Mouse (Mus musculus) forebrain, embryonic 12.5 days (tissue): ENCODE data around the gene Oaf. TPM values are rescaled to one million over a fixed set of nuclear protein-coding genes. Genes with fewer than 3 reads are reported as not detected.

Experiments used
- ATAC-seq: fragments of 200-750 bp; cut with Nextera tagmentation; 2 replicates; pipeline ENCODE4 v1.8.0; 2017; ENCODE audit warnings: moderate TSS enrichment; ENCODE audit not compliant: low FRiP score
- H3K27ac ChIP-seq: fragments of 300-500 bp; sonication (generic); 2 replicates; pipeline ENCODE4 v1.5.1; 2016; ENCODE audit warnings: mild to moderate bottlenecking
- H3K27me3 ChIP-seq: fragments of 300-500 bp; sonication (generic); 2 replicates; pipeline ENCODE4 v1.6.1; 2016; ENCODE audit warnings: mild to moderate bottlenecking
- H3K36me3 ChIP-seq: fragments of 300-500 bp; sonication (generic); replicated peaks from 2 replicates; pipeline ENCODE4 v1.6.1; 2016; ENCODE audit warnings: mild to moderate bottlenecking
- H3K4me1 ChIP-seq: fragments of 300-500 bp; sonication (generic); 2 replicates; pipeline ENCODE4 v1.6.1; 2016
- H3K4me2 ChIP-seq: fragments of 300-500 bp; sonication (generic); 2 replicates; pipeline ENCODE4 v1.6.1; 2016; ENCODE audit warnings: mild to moderate bottlenecking, moderate library complexity
- H3K4me3 ChIP-seq: fragments of 300-500 bp; sonication (generic); replicated peaks from 2 replicates; pipeline ENCODE4 v1.5.1; 2016; ENCODE audit warnings: mild to moderate bottlenecking
- H3K9ac ChIP-seq: fragments of 300-500 bp; sonication (generic); 2 replicates; pipeline ENCODE4 v1.6.1; 2016; ENCODE audit warnings: mild to moderate bottlenecking
- H3K9me3 ChIP-seq: fragments of 300-500 bp; sonication (generic); 2 replicates; pipeline ENCODE4 v1.6.1; 2016
- WGBS: fragments of 180-500 bp; shearing (Covaris S2); methylation state at CpG from one replicate; pipeline ENCODE4 v1.1.7; 2016; 5-methylcytosine and 5-hydroxymethylcytosine counted together
- polyA plus RNA-seq: library from polyadenylated mRNA; unstranded; fragments of >200 nt; fragmentation: Nextera tagmentation; extraction: Ambion mirVana; gene quantifications from 2 replicates; pipeline ENCODE4 v1.2.1, GENCODE M21; 2016

Oaf gene
- 21.9 and 25.6 TPM in 2 replicates for polyA plus RNA-seq

DNA sequence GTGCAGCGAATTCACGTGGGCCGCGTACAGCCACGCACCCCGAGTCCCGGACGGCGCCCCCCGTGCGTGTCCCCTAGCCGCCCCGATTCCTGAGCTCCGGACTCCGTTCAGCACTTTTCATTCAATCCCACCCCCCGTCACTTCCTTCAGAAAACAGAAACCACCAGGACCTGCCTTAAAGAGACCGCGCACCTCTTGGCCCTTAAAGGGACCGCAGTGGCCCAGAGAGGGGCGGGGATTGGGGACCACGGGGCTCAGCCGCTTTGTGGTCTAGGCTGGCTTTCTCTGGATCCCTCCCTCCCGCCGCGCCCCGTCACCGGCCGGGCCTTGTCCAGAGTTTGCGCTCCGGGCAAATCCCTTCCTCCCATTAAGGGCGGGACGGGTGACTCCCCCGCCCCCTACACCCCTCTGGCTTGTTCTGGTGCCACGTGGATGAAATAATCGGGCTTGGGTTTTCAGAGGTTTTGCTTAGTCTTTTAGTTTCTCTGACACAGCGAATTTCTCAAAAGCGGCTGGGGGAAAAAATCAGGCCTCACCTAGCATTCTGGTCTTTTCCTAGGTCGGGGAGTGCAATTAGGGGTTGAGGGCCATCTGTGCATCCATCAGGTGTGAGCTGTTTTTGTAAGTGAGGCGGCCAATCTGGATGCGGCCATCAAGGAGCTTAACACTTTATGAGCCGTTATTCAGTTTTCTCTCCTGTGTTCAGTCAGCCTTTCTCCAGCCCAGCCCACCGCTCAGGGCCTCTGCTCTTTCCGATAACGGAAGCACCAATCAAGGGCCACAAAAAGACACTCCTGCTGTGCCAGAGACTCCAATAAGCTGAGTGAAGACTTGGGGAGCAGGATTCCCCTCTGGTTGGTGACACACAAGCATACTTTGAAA, at the start of gene Oaf:
Gene Oaf, minus strand, starts transcription at position 200 of the 882 bp plus-strand sequence.
- H3K9me3 ChIP-seq = no peaks in the 10 kb centered on the region
- under 1% methylated on average over 42 of the region's 44 CpGs for WGBS
- H3K27me3 ChIP-seq = peaks cover 26% of the 10 kb centered on the region
- peak within 1 kb of the TSS; percentile 71 for H3K9ac ChIP-seq
- peak within 1 kb of the TSS; percentile 79 for H3K4me2 ChIP-seq
- H3K4me1 ChIP-seq = peaks cover 18% of the 10 kb centered on the region
- peak within 1 kb of the TSS; percentile 68 for H3K27ac ChIP-seq
- H3K36me3 ChIP-seq = no peaks in the 10 kb centered on the region
- ATAC-seq = peak; percentile 83
- peak within 1 kb of the TSS; percentile 69 for H3K4me3 ChIP-seq

DNA sequence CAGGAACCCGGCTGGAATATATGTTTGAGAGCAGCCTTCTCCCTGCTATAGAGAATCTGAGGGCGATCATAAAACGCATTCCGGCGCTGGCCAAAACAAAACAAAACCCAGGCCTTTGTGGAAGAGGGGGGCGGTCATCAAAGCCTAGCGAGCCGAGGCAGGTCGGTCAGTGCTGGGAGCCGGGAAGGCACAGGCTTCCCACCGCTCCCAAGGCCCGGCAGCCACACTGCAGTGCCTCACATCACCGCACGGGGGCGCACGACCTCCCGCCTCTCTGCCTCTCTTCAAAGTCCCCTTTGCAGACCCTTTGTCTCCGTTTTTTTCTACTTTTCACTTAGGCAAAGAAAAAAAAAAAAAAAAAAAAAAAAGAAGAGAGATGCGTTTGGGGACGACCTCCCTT, 47.2 kb upstream of the Oaf start:
- WGBS = under 1% methylated on average over 20 of the region's 20 CpGs
- H3K4me3 ChIP-seq = no peak overlapping the region
- no peak overlapping the region for H3K9ac ChIP-seq
- peak; percentile 64 for ATAC-seq
- H3K36me3 ChIP-seq = no peaks in the 10 kb centered on the region
- H3K4me2 ChIP-seq = peak overlapping the region; percentile 31
- peaks cover 15% of the 10 kb centered on the region for H3K27me3 ChIP-seq
- H3K4me1 ChIP-seq = no peaks in the 10 kb centered on the region; the same call in none of the 2 replicates
- H3K9me3 ChIP-seq = no peaks in the 10 kb centered on the region
- no peak overlapping the region for H3K27ac ChIP-seq

DNA sequence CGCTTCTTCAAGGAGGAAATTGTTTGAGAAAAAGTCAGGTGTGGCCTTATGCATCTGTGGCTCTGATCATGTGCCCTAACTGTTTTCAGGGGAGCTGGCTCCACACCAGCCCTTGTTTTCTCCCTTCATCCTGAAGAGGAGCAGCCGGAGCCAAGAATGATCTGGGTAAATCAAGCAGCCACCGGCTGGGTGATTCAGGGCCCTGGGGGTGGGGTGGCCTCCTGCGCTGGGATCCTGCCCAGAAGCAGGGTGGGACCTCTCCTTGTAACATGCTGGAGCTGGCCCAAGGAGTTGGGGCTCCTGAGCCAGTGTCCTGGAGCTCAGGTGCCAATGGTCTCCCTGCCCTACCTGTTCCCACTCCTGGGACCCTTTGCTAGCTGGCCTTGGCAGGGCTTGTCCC, 45.6 kb upstream of the Oaf start:
- no peak overlapping the region for H3K9ac ChIP-seq
- H3K4me3 ChIP-seq = no peak overlapping the region
- 91% methylated on average over 4 of the region's 4 CpGs for WGBS
- peaks cover 19% of the 10 kb centered on the region for H3K27me3 ChIP-seq
- no peak for ATAC-seq
- H3K4me2 ChIP-seq = no peak overlapping the region
- H3K36me3 ChIP-seq = no peaks in the 10 kb centered on the region
- no peak overlapping the region for H3K27ac ChIP-seq
- no peaks in the 10 kb centered on the region for H3K9me3 ChIP-seq
- H3K4me1 ChIP-seq = peaks cover 8% of the 10 kb centered on the region

DNA sequence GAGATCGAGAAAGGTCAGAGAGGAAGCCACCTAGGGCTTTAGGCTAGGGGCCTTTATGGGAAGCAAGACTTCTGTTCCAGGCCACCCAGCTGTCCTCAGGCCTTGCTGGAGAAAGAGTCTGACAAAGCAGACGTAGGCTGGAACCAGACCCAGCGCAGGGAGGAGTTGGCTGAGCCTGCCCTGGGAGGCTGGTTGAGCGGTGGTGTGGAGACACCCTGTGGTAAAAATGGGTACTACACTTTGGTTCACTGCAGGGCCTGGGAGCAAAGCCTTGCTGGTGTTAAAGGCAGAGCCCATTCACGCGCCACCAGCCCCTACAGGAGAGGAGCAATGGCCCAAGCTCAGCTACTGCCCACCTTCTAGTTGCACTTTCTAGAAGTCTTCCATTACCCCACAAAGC, 44.6 kb upstream of the Oaf start:
- no peaks in the 10 kb centered on the region for H3K36me3 ChIP-seq
- H3K27ac ChIP-seq = no peak overlapping the region
- no peak overlapping the region for H3K9ac ChIP-seq
- no peak overlapping the region for H3K4me3 ChIP-seq
- ATAC-seq = peak; percentile 90
- no peaks in the 10 kb centered on the region for H3K9me3 ChIP-seq
- peaks cover 8% of the 10 kb centered on the region for H3K4me1 ChIP-seq
- no peak overlapping the region for H3K4me2 ChIP-seq
- WGBS = under 1% methylated on average over 6 of the region's 6 CpGs
- peaks cover 19% of the 10 kb centered on the region for H3K27me3 ChIP-seq

DNA sequence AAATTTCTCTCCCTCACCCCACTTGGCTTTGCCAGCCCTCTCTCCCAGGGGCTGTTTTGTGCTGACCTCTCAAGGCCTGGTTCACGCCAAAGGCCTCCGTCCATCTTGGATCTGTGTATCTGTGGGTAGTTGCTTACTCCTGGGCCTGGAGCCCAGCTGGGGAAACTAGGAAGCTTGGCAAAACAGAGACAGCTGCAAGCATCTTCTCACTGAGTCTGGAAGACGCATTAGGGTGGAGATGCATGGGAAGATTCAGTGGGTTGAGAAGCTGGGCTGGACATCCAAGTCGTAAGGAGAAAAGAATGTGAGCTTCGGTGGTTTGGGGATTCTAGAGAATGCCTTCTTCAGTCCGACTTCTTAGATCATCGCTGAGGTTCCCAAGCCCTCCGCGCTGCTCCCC, 34.0 kb upstream of the Oaf start:
- H3K36me3 ChIP-seq = no peaks in the 10 kb centered on the region
- 92% methylated on average over 9 of the region's 9 CpGs for WGBS
- H3K4me3 ChIP-seq = no peak overlapping the region
- H3K27ac ChIP-seq = no peak overlapping the region
- H3K4me2 ChIP-seq = no peak overlapping the region
- no peak overlapping the region for H3K9ac ChIP-seq
- no peaks in the 10 kb centered on the region for H3K9me3 ChIP-seq
- ATAC-seq = no peak
- peaks cover 30% of the 10 kb centered on the region for H3K4me1 ChIP-seq
- H3K27me3 ChIP-seq = peaks cover 43% of the 10 kb centered on the region

DNA sequence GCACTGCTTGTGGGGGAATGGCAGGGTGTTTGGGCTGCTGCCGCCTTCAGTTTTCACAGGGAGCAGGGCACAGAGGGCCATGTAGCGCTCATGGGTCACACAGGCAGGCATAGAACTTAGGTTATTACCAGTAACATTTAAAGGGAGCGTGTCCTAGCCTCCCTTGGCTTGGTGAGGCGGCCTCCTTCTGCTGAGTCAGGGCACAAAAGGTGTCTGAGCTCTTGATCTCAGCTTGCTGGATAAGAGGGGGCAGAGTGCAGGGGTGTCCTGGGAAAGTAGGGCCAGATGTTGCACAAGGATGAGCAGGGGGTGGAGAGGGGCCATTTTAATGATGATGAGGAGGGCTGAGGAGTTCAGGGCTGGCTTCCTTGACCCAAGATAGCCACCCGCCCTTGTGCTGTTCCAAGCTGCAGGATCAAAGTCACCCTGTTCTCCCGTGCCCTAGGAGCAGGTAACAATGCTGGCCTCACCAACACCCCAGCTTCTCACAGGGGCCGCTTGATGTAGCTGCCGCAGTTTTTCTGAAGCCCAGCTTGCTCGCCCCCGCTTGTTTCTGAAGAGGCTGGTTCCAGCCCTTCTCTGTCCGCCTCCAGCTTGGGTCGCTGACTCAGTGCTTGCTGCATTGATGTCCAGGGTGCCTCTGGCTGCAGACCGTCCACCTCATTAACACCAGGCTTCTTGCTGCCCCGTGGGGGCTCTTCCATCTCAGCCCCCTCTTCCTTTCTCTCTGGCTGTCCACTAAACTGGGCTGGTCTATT, 32.2 kb upstream of the Oaf start:
- 37% methylated on average over 14 of the region's 14 CpGs for WGBS
- Histone ChIP-seq H3K36me3 (no peaks in the 10 kb centered on the region), H3K9ac (no peak overlapping the region), H3K4me3 (no peak overlapping the region), H3K4me2 (no peak overlapping the region), H3K4me1 (peaks cover 30% of the 10 kb centered on the region), H3K27me3 (peaks cover 43% of the 10 kb centered on the region), H3K9me3 (no peaks in the 10 kb centered on the region), H3K27ac (no peak overlapping the region)
- ATAC-seq = no peak

DNA sequence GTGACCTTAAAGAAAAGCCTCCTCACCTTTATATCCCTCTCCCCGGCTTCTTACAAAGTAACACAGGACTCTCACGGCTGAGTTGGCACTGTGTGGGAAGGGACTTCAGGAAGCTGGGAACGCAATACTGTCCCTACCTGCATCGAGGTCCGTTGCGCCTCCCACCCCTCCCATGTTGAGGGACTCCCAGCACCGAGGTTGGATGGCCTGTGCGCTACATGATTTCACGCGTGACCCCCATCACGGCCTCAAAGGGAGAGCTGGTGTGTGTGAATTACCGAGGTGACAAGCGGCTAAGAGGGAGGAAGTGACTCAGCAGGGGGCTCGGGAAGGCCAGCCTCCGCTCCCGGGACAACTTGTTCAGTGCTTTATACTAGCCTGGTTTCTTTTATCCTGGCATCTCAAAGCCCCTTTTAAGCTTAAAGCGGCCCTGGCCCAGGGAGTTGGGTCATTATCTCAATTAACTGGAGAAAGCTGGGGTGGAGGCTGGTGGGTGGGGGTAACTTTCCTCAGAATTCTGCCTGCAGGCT, 31.1 kb upstream of the Oaf start:
- 0 out of 2 replicates have a peak overlapping the region, but pooled peaks have one; percentile 68 for H3K27ac ChIP-seq
- peak; percentile 49; the same call in 1 of the 2 replicates for ATAC-seq
- no peaks in the 10 kb centered on the region for H3K9me3 ChIP-seq
- peaks cover 30% of the 10 kb centered on the region for H3K4me1 ChIP-seq
- H3K4me2 ChIP-seq = peak overlapping the region; percentile 39
- no peak overlapping the region for H3K9ac ChIP-seq
- H3K27me3 ChIP-seq = peaks cover 40% of the 10 kb centered on the region
- 0 out of 2 replicates have a peak overlapping the region, but pooled peaks have one; percentile 10 for H3K4me3 ChIP-seq
- no peaks in the 10 kb centered on the region for H3K36me3 ChIP-seq
- under 1% methylated on average over 17 of the region's 17 CpGs for WGBS

DNA sequence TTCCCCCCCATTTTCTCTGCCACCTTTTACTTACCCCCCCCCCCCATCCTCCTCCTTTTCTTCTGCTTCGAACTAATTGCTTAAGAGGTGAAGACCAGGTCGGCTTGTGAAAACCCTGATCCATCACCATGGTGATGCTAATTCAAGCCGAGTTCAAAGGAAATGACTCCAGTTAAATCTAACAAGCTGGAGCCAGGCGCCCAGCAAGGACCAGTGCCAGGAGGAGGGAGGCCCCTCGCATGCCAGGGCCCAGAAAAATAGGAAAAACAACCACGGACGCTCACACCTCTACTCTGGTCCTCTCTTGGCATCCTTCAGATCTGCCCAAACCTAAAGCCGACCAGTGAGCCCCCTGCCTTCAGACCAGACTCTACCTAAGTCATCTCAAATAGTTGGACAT, 29.5 kb upstream of the Oaf start:
- peak; percentile 66 for ATAC-seq
- peaks cover 39% of the 10 kb centered on the region for H3K27me3 ChIP-seq
- no peak overlapping the region for H3K9ac ChIP-seq
- peak overlapping the region; percentile 68 for H3K27ac ChIP-seq
- no peak overlapping the region for H3K4me3 ChIP-seq
- peaks cover 38% of the 10 kb centered on the region for H3K4me1 ChIP-seq
- WGBS = 2% methylated on average over 8 of the region's 8 CpGs
- peak overlapping the region; percentile 19; the same call in 1 of the 2 replicates for H3K4me2 ChIP-seq
- no peaks in the 10 kb centered on the region for H3K36me3 ChIP-seq
- H3K9me3 ChIP-seq = no peaks in the 10 kb centered on the region

DNA sequence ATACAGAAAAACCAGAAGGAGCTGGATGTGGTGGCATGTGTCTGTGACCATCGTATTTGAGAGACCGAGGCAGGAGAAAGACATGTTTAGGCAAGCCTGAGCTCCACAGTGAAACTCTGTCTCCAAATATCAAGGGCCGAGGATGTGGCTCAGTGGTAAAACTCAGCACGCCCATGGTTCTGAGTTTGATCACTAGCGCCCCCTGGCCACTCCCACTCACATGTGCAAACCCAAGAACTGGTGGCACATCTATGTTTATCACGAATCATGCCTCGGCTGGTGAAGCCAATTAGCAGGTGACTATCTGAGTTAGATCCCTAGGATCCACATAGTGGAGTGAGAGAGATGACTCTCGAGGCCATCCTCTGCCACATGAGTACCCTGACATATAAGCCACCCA, 27.6 kb upstream of the Oaf start:
- no peaks in the 10 kb centered on the region for H3K36me3 ChIP-seq
- 82% methylated on average over 8 of the region's 8 CpGs for WGBS
- H3K4me1 ChIP-seq = peaks cover 50% of the 10 kb centered on the region
- H3K4me2 ChIP-seq = no peak overlapping the region
- ATAC-seq = no peak
- no peak overlapping the region for H3K9ac ChIP-seq
- no peak overlapping the region for H3K4me3 ChIP-seq
- no peaks in the 10 kb centered on the region for H3K9me3 ChIP-seq
- no peak overlapping the region for H3K27ac ChIP-seq
- H3K27me3 ChIP-seq = peaks cover 33% of the 10 kb centered on the region

- no peaks in the 10 kb centered on the region for H3K9me3 ChIP-seq
- H3K4me3 ChIP-seq = no peak overlapping the region
- no peak overlapping the region for H3K9ac ChIP-seq
- peaks cover 11% of the 10 kb centered on the region for H3K27me3 ChIP-seq
- no peaks in the 10 kb centered on the region for H3K36me3 ChIP-seq
- 0 out of 2 replicates have a peak overlapping the region, but pooled peaks have one; percentile 53 for H3K27ac ChIP-seq
- ATAC-seq = no peak
- H3K4me1 ChIP-seq = peaks cover 35% of the 10 kb centered on the region
- no peak overlapping the region for H3K4me2 ChIP-seq
- WGBS = 38% methylated on average over 9 of the region's 9 CpGs
Measured at GRCm38 (mm10) chr9:43265194-43265593, 25.5 kb upstream of the Oaf start.

- 18% methylated on average over 11 of the region's 11 CpGs for WGBS
- Histone ChIP-seq H3K27ac (0 out of 2 replicates have a peak overlapping the region, but pooled peaks have one; percentile 14), H3K36me3 (no peaks in the 10 kb centered on the region), H3K27me3 (no peaks in the 10 kb centered on the region; the same call in 1 of the 2 replicates), H3K9me3 (no peaks in the 10 kb centered on the region), H3K4me1 (peaks cover 23% of the 10 kb centered on the region), H3K4me2 (no peak overlapping the region), H3K9ac (no peak overlapping the region), H3K4me3 (no peak overlapping the region)
- ATAC-seq = no peak
Measured at GRCm38 (mm10) chr9:43263946-43264451, 24.3 kb upstream of the Oaf start.
